Mouse (Mus musculus) right cerebral cortex, adult 2 months (tissue): Measurements from ENCODE around the gene Cpne2.

Experiments used
- DNase-seq, 2 experiments: peaks; one replicate each; pipeline ENCODE4 v3.0.0; 2021 to 2022; ENCODE audit warnings: low spot score in 2 of 2

Gene Cpne2

DNA sequence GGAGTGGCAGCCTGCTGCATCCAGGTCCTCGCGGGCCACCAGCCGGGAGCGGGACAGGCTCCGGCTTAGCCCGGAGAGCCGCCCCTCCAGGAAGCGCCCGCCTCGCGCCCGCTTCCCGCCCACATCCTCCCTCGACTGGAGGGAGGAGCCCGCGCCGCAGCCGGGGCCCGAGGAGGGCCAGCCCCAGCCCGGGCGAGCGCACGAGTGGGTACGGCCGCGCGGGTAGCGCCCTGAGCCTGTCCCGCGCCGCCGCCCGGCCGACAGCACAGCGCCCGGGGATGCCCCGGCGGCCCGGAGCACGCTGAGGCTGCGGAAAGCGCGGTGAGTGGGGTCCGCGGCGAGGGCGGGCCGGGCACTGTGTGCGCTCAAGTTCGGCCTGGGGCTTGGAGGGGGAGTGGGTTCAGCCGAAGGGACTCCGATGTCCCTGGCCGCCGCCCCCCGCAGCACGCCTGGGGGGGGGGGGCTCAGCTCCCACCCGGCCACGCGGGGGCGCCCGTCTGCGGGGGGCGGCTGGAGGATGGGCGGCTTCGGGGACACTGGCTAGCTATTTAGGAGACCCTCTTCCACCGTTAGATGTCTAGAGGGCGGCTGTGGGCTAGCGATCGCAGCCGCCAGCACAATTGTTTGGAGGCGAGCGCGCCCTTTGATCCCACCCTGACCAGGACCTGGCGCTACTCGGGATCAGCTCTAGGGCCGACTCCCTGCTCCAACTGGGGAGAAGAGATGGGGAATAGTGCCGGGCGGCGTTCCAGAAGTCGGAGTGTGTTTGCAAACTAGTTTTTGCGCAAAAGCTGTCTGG, at the start of gene Cpne2:
TSS of gene Cpne2 (plus strand) at position 118 of the 799 bp plus-strand sequence.
- DNase-seq, result peak; percentile 23 to 37

DNA sequence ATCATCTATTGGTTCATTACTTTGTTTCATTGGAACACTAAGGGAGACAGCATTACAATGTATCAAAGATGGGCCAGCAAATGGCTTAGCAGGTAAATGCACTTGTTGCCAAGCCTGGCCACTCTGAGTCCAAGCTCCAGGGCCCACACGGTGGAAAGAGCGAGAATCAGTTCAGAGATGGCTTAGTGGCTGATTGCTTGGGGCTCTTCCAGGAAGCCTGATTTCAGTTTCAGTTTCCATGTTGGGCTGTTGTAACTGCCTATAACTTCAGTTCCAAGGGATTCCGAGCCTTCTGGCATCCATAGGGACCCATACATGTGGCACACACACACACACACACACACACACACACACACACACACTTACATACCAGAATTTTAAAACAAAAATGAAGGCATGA, 47.5 kb upstream of the Cpne2 start:
- no peak for DNase-seq

DNA sequence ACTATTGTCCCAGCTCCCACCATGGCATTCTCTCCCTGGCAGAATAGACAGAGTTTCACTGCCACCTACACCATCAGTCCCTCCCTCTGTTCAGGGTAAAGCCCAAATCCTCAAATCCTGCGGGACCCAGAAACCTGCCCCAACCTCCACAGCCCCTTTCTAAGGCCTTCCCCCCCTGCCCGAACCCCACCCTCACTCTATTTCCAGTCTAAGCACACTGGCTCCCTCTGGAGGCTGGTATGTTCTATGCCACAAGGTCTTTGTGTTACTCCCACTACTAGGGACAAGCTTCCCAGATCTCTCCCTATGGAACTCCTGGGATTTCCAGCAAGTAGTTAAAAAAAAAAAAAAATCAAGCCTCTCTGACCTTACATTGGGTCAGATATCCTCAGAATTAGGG, 46.9 kb upstream of the Cpne2 start:
- peak; percentile 50 to 55 for DNase-seq

DNA sequence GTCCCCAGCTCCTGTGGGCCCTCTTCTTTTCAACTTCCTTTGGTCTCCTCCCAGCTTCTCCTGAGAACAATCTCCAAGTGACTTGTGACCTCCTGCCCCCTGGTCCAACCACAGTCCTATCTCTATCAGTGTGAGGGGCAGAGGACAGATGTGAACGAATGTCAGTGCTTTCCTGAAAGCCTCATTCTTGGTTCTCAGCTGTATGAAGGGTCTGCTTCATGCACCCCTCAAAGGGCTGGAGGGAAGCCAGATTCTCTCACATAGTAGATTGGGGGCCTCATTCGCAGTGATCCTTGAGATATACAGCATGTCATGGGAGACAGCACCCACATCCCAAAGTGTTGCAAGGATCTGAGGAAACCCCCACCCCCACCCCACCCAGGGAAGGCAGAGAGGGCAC, 44.8 kb upstream of the Cpne2 start:
- DNase-seq, result no peak

DNA sequence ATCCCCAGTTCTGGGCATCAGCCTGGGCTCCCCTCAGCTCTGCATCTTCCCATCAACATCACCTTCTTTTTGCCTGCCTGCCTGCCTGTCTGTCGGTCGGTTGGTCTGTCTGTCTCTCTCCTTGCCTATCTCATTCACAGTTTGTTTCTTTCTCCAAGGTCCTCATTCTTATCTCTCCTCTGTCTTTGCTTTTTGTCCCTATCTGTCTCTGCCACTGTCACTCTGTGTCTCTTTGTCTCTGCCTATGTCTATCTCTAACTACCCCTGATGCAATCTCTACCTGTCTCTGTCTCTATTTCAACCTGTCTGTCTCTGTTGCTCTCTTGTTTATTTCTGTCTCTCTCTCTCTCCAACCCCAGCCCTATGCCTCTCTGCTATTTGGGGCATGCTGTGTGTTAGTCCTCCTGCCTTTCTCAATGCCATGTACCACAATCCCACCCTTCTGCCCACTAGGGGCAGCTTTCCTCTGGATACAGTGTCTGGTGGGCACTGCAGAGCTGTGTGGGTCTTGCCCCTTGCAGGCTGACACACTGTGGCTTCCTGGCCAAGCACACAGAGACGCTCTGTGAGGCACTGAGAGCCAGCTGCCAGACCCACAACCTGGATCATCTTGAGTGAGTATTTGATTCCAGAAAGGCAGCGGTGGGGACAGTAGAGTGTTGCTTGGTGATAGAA, 42.8 kb upstream of the Cpne2 start:
- DNase-seq, result no peak

DNA sequence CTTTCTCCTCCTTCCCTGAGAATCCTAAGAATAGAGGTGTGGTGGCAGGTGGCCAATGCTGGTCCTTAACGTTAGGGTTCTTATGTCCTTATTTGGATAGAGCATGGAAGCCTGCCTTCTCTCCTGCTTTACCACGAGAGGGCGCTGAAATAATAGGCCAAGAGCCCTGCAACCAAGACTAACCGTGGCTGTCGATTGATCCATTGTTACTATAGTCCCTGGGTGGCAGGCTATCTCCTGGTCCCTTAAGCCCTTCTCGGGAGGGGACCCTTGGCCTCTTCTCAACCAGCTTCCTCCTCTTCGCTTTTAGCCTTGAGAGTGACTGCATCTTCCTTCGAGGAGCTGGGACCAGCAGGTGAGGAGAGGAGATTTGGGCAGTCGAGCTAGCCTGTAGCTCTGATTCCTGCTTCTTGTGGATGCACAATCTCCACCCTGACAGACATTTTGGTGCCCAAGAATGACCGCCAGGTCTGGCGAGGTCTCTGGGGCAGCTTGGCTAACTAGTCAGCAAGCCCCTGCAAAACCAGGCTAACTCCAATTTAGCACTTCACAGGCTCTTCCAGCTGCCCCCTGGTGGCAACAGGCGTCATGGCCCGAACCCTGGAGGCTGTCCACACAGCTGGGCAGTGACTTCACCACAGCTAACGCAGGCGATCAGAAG, 40.6 kb upstream of the Cpne2 start:
- peak; percentile 76 to 80 for DNase-seq

DNA sequence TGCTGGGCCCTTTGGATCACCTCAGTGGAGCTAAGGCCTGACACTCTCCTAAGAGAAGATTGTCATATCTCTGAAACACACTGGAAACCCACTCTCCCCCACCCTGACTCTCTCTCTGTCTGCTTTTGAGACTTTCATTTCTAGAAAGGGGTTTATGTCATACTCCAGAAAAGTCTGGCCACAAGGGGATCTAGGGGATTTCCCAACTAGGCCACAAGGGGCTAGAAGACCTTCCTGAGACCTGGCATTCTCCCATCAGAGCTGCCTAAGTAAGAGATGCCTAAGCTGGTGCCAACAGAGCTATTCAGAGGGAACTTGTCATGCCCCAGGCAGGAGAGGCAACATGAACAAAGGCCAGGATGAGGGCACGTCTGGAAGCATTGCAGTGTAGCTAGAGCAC, 39.5 kb upstream of the Cpne2 start:
- DNase-seq, result no peak

DNA sequence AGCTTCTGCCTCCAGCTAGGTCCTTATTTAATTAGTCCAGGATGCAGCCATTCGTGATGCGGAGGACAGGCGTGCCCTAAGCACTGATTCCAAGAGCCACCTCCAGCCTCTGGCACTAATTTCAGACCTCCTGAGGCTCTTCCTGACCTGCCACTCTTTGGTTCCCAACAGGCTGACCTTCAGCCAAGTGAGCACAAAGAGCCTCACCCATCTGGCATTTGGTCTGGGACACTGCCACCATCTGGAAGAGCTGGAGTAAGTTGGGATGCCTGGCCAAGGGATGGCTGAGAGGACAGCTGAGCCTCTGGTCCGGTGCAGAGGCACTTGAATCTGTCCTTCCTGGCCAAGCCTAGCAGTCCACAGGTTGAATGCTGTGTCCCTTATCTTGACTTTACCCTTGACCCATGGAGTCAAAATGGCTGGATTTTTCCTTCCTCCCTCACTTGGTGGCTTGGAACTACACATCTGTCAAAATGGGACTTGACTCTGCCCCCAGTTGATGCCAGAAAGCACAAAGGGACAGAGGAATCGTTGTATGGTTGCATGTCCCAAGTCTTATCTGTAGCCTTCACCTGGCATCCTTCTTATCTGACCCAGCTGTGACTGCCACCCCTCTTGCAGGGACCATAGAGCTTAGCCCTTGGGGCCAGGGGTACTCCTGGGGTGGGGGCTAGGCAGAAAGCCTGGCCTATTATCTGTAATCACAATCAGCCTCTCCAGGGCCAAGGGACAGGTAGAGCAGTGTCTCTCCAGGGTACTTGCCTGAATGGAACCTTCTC, 17.2 kb upstream of the Cpne2 start:
- no peak for DNase-seq

DNA sequence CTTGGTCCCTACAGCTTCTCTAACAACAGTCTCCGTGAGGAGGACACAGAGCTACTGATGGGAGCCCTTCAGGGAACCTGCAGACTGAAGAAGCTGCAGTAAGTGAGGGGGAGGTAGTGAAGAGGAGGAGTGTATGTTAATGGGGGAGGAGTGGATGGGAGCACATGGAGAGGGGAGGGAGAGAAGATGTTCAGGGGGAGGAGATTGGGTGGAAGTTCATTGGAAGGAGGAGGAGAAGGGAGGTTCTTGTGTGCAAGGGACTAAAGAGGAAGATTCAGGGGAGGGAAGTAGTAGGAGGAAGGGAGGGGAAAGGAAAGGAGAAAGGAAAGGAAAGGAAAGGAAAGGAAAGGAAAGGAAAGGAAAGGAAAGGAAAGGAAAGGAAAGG, 16.6 kb upstream of the Cpne2 start:
- no peak for DNase-seq

DNA sequence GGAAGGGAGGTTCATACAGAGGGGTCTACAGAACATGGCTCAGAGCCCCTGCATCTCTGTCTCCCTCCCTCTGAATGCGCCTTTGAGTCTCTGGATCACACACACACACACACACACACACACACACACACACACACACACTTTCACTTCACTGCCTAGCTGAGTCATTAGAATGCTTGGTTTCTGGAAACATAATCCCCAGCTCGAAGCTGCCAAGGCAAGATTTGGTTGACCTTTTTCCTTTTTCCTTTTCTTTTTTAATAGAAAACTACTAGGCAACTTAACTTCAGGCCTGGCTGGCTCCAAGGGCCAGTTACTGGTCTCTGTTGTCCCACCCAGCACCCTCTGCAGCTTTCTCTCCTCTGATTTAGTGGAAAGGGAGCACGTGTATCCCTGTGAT, 16.0 kb upstream of the Cpne2 start:
- DNase-seq, result no peak

DNA sequence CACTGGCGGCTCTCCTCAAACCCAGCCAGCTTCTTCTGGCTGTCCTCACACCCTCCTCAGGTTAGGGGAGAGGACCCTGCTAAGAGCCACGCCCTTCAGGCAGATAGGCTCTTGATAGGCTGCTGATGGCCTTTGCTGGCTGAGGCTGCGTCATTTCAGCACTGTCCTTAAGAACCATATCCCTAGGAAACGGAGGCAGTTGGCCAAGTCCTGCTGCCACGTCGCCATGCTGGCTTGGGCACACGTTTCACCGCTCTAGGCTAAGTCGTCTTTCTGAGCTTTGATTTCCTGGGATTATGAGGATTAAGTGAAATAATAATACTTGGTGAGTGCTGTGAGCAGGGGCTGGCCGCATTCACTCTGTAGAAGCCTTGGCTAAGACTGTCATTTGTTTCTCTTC, 14.5 kb upstream of the Cpne2 start:
- DNase-seq, result no peak

DNA sequence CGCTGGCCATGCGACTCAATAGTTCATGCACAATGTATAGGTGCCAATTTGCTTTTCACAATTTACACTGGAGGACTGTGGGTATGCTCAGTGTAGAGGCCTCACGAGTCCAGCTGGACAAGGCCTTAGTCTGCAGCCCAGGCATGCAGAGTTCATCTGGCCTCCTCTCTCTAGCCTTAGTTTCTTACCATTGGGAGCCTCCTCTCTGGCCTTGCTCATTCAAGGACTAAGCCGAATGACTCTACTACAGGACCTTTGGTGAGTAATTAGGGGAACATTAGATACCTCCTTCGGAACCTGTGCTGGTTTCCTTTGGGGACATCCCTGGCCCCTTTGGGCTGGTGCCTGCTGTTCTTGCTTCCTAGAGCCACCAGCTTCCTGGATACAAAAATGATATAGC, 13.8 kb upstream of the Cpne2 start:
- DNase-seq, result no peak

DNA sequence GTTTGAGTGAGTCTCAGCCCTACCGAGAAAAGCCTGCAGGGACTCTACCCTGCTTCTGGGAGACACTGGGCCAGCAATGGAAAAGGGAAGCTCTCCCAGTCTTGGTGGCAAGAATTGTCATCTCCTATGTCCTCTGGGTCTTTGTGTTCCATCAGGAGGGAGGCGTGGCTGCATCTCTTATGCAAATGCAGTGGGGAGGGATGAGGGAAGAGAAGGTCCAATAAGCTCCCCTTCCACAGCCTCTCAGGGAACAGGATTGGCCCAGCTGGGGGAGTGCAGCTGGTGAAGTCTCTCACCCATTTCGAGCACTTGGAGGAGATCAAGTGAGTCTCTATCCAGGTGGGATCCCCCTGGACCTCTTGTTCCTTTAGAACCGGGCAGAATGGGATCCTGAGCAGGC, 11.3 kb upstream of the Cpne2 start:
- DNase-seq, result no peak

DNA sequence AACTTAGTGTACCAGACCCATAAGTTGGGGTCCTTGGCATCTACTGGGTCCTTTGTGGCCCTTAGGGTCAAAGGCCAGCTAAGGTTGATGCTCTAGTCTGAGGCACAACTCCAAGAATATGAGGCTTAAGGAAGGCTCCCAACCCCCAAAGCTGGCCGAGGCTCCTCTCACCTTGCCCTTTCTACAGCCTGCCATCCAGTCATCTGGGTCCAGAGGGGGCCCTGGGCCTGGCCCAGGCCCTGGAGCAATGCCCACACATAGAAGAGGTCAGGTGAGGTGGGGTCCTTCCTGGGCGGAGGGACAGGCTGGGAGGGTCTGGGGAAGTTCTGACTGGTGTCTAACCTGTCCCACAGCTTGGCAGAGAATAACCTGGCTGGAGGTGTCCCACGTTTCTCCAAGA, 10.3 kb upstream of the Cpne2 start:
- no peak for DNase-seq

DNA sequence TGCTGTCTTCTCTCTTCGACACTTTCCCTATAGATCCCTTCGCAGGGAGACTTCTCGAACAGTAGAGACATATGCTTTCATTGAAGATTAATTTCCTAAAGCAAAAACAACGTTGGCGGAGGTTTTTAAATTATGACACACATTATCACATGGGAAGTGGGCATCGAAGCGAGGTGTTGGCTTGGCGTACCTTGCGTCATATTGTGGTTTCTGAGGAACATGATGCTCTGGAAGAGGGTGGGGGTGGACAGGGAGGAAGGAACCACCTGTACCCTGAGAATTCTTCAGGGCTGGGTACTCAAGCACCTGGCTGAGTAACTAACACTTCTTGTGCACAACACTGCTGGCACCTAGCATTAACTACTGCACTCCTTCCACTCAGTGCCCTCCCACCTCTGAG, 8.2 kb upstream of the Cpne2 start:
- no peak for DNase-seq

DNA sequence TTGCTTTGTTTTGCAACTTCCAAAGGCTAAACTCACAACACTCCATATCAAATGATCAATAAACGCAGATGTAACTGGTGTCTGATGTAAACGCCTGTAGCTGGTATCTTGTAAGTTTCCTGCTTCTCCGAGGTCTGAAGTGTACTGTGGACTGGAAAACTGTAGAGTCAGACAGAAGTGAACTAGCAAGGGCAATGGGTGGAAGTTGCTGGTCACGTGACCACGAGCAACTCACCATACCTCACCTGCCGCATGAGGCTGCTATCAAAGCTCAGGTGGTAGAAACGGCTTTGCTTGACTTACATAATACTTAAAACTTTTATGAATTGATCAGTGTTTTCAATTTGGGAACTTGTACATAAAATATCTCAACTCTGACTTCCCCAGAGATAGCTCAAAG, 5.6 kb upstream of the Cpne2 start:
- DNase-seq, result no peak

DNA sequence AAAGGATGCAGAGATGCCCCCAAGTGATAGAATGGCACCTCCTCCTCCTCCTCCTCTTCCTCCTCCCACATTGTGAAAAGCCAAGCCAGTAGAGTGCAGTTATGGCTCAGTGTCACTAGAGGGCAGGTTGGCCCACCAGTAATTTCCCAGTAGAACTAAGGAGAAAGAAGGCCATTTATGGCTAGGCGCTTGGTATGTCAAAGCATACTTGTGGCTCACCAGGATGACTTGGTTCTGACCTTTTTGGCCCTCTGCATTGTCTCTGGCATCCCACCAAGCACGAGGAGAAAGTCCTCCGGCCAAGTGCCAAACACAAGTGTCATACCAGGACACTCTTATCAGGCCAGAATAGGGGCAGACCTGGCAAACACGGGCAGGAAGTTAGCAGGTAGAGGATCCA, 4.5 kb upstream of the Cpne2 start:
- DNase-seq, result peak; percentile 55 to 60

DNA sequence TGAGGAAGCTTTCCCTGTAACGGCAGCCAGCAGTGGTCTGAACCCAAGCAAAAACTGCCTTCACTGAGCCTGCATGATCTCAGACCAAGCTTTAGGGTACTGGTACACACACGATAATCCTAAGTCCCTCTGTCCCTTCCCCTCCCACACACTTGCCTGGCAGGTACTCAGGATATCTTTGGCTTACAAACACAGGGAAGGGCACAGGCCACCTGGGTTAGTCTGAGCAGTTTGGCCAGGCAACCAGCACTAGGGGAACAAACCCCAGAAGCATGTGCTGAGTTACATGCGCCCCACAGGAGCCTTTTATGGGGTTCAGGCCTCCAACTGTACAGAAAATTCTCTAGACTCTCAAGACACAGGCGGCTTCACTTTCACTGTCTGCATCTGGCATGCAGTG, 2.9 kb upstream of the Cpne2 start:
- no peak for DNase-seq

DNA sequence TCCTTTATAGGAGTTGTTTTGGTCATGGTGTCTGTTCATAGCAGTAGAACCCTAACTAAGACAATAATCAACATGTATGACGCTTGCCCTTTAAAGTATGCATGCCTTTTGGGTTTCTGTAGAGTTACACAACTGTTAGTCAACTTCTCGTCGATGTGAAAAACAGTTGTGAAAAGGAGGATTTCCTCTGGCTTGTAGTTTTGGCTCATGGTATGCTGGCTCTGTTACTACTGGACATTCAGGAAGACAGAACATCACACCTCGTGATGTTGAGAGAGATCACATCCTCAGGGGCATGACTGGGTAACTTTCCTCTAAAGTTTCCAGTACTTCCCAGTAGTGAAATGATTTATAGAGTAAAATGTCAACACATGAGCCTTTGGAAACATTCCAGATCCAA, 2.1 kb upstream of the Cpne2 start:
- no peak for DNase-seq

DNA sequence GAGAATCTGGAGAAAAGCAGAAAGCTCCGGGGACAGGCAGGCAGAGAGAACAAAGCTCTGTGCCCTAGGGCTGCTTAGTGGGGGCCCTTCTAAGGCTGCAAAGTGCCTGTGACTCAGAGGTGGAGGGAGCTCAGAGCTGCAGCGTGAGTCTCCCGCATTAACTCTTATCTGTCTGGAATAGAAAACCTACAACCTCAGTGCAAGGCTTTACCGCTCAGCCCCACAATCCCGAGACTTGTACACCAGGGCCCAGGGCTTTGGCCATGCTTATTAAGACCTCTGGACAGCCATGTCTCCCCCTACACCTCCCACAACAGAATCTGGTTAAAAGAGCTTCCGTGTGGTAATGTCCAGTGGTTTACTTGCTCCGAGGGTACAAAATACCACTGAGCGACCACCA, 790 bp upstream of the Cpne2 start:
- DNase-seq, result no peak

DNA sequence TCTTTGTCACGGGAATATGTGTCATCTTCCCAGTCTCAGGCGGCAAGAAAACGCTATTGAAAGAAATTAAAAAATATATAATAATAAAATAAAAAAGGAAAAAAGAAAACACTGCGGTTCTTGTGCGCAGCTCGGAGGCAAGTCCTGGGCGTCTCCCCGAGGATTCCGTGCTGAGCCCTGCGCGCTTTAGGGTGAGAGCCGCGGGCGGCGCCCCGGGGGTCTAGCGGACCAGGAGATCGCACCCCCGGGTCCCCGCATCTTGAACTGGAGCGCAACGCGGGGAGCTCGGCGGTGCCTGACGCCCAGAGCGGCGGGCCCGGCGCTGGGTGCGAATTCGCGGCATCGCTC, 291 bp upstream of the Cpne2 start:
- no peak for DNase-seq

DNA sequence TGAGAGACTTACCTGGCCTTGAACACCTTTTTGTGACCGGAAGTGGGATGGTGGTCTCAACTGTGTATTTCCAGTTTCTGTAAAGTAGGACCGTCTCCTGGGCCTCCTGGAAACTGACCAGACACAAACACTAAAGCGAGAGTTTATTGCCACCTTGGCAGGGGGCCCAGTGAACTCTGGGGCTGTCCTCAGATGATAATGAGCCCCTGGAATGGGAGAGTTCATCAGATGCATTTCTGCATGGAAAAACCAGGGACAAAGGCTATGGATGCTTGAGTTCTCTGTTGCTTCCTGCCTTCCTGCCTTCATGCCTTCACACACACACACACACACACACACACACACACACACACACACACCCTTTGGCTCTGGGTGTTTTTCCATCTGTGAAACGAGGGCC, 1.8 kb downstream of the Cpne2 start:
- DNase-seq, result no peak
